Mouse (Mus musculus) layer of hippocampus, postnatal 36 days (tissue): Measurements from ENCODE around the gene Scp2. TPM values are rescaled to one million over a fixed set of nuclear protein-coding genes. Genes with fewer than 3 reads are reported as not detected.
A peak's percentile ranks its signal among the peaks of the same experiment; 100 is the strongest.

Experiments used
- DNase-seq, 2 experiments: peaks; one replicate each; pipeline ENCODE4 v3.0.0; 2022
- total RNA-seq, 2 experiments: library from RNA; stranded (reverse); gene quantifications; 2 replicates each; pipeline ENCODE4 v1.2.3; 2021

Gene Scp2
- total RNA-seq, 2 experiments from 2014 or later, result 95.5 to 103 TPM

GRCm38 (mm10) chr4:108059601-108060379 is 85.0 kb downstream of the Scp2 start:
- DNase-seq, result peak in 1 of 2 experiments; percentile 17

DNA sequence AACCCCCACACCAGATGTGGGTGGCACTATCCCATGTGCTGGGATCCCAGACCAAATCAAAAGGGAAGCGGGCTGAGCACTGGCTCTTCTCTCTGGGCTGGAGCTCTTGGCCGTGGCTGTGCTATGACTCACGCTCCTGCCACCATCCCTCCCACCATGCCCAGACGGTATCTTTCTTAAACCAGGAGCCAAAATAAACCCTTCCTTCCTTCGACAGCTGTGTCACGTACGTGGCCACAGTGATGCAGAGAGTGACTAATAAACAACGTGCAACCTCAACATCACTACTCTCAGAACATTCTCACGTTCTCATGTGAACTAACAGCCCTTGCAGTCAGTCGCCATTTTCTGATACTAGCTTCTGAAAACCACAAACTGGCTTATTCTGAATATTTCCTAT is 86.6 kb downstream of the Scp2 start:
- no peak for DNase-seq

DNA sequence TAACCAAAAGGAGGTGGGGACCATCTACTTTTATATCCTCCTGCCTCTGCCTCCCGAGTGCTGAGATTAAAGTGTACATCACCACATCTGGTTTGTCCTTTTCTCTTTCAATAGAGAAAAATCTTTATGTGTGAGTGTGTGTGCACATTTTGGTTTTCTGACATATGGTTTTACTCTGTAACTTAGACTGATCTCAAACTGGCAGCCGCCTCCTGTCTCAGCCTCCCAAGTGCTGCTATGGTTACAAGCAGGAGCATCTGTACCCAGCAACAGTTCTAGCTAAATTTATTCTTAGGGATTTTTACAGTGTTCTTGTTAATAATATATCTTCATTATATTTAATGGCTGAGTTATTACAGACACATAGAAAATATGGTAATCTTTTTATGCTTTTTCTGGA is 87.6 kb downstream of the Scp2 start:
- DNase-seq, result no peak

DNA sequence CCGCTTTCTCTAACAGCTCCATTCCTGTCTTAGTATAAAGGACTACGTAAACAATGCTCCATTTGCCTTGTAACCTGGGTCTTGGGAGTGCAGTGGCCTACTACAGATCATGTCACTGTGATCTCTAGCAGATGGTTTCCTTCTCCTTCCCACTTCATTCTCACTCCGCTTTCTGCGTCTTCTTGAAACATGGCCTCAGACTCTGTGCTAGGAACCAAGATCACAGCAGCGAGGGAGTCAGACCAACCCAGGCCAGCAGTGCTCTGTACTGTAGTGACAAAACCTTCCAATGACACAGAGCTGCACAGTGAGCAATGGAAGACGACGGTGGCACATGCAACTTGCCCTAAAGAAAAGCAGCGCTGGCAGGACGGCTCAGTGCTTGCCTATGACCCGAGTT is 88.9 kb downstream of the Scp2 start:
- no peak for DNase-seq

DNA sequence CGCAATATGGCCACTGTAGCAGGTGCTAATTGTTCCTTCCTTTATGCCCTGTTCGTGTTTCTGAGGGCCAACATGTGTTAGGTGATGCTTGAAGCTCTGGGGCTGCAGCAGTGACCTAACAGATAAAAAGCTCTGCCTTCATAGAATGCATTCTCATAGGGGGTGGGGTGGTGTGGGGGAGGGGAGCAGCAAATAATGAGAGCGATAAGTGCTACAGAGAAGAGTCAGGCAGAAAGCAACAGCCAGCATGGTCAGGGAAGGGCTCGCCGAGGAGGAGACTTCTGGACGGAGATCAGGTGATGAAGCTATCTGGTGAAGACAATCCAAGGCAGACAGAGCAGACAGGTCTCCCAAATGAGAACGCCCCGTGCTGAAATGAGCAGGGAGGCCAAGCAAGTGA is 92.1 kb downstream of the Scp2 start:
- no peak for DNase-seq

DNA sequence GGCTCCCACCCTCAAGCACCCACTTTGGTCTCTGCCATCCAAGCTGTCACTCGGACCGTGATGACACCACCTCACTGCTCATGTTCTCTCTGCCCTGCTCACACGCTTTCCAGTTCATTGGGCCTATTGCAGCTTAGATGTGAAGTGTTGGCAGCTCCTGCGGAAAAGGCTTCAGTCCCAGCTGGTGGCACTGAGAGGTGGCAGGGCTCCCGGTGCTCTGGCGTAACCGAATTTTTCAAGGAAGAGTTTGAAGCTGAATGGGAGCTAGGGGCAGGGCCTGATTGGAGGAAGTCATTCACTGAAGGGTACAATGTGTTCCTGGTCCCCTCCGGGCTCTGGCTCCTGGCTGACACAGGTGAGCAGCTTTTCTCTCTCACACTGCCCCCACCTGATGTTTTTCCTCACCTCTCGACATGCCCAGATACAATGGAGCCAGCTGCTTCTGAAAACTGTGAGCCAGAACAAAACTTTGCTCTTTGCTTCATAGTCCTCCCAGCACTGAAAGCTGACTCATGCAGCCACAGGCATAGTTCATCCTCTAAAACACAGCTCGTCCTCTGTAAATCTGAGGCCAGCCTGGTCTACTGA is 93.0 kb downstream of the Scp2 start:
- DNase-seq, result no peak

DNA sequence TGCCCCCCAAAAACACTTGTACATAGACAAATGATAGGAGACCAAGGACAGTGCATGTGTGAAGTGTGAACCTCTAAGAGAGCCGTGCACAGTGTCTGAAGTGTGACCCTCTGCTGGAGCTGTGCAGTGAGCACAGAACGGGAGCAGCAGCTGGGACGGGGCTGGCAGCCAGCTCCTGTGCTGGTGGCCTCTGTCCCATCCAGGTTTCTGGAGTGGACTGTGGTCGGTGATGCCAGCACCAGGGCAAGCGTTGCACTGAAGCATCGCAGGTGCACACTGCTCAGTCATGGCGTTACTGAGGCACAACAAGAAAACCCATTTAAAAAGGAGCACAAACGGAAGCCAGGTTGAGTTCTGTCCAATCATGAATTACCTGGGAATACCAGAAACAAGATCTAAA is 98.7 kb downstream of the Scp2 start:
- no peak for DNase-seq

DNA sequence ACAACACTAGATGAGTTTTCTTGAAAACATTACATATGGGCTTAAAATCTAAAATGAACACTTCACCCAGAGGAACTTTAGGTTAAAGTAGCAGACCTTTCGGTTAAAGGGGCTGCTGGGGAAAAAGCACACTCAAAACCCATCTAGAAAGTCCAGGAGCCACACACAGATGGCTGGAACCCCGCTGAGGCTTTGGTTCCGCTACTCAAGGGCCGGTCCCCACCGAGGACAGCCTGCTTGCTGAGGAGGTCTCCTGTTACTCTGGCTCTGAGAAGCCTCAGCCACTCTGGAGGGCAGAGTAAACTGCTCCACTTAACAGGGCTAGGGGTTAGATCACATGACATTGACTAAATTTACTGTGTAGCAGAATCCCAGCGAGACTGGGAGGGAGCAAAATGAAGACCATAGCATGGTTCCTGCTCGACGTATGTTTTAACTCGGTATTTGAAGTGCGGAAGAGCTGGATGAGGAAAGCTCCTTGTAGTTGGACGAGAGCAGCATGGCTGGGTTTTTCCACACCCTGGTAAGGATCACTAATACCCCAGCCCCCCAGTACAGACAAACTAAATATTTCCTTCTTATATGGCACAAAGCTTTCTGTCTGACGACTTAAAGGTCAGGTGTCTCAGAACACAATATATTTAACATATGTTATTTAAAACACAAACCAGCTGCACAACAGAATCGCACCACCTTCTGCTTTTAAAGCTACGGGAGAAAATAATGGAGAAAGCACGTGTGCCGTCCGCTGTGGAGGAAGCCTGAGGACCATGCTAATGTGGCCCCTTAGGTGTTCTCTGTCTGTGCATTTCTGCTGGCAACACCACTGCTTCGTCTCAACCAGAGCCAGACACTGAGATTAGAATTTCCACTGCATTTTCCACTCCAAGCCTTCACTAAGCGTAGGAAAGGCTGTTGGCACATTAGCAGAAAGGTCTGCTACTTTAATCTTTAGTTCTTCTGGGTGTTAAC is 99.4 kb downstream of the Scp2 start:
- no peak for DNase-seq

DNA sequence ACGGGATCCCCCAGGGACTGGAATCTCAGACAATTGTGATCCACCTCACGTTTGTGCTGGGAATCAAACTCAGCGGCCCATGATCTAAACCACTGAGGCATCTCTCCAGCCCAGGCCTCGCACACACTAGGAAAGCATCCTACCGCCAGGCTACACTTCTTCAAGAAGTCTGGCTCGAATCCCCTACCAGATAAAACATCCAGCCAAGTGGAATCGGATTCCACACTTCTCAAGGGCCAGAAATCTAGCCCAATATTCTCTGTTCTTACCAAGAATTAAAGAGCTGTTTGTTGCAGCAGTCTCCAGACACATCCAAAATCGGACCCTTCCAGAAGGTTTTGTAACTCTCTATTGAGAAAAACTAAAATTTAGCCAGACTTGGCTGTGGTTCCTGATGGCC is 107.8 kb downstream of the Scp2 start:
- no peak for DNase-seq

DNA sequence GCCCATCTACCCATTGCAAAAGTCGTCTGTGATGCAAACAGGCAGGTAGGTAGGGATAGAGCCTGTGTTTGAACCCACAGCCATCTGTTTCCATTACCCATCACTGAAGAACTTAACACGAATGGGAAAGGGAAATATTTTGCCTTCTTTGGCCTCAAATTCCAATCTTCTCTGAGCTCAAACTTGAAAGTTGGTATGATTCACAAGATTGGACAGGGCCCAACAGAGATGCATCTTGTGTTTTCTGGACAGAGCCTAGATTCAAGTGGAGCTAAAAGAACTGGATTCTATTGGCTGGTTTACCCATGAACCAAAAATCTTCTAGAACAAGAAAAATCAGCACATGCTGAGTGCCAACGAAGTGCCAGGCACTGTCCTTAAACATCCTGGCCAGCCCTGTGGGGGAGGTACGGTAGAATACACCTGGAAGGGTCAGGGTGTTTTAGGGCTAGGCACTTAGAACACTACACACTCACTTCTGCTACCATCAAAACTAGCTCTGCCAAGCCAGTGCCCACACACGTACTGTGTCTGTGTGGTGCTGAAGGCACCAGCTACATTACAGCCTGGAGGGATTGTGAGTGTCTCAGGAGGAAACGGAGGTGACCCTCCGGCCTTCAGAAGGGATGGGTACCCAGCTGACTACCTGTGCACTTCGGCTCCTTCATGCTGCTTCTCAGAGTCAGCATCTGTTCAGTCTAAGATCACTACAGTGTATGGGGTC is 111.6 kb downstream of the Scp2 start:
- DNase-seq, result no peak

DNA sequence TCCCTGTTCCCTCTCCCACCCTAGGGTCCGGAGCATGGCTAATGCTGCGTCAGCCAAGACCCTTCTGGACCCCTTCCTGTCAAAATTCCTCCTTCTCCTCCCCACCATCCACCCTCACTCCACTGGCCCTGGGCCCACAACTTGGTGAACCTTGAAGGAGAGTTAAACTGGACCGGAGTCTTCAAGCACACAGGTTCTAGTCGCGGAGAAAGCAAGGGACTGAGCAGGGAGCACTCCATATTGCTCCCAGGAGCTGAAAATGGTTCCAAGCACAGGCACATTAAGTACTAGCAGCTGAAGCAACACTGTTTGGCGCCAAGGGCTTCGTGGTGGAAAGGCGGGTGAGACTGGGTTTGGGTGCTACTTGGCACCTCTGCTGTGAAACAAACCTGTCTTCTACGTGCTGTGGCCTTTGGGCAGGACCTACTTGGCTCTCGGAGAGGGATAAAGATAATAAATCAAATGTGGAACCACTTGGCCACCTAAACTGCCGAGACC is 112.4 kb downstream of the Scp2 start:
- DNase-seq, result no peak

DNA sequence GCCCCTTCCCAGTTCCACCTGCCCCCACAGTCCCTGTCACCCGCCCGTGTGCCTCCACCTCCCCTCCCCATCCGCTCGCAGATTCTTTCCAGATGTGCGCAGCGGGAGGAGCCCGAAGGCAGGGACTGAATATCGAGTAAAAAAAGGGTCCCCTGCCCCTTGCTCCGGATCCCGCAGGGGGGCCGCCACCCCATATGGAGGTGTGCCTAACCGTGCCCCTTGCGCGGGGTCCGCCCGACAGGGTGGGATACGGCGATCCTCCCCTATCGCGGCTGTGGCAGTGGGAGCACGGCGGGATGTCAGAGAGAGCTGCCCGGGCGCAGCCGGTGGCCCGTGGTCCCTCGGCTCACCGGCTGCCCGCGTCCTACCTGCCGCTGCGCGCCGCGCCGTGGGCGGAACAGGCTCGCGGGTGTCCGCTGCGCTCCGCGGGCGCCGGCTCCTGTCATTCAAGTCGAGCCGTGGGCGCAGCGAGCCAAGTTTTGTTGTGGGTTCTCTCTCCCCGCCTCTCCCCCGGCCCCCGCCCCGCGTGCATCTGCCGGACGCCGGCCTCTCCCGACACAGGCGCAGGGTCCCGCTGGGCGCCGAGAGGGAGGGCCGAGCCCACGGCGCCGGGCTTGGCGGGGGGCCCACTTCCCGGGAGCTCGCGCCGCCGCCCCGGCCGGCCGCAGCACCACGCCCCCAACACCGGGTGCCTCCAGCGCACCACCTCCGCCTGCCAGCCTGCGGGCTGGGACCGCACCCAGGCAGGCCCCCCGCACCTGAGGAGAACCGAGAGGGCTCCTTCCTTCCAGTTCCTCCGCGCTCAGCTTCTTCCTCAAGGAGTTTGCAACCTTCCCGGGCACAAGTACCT is 113.1 kb downstream of the Scp2 start:
- peak in 1 of 2 experiments; percentile 45 for DNase-seq

DNA sequence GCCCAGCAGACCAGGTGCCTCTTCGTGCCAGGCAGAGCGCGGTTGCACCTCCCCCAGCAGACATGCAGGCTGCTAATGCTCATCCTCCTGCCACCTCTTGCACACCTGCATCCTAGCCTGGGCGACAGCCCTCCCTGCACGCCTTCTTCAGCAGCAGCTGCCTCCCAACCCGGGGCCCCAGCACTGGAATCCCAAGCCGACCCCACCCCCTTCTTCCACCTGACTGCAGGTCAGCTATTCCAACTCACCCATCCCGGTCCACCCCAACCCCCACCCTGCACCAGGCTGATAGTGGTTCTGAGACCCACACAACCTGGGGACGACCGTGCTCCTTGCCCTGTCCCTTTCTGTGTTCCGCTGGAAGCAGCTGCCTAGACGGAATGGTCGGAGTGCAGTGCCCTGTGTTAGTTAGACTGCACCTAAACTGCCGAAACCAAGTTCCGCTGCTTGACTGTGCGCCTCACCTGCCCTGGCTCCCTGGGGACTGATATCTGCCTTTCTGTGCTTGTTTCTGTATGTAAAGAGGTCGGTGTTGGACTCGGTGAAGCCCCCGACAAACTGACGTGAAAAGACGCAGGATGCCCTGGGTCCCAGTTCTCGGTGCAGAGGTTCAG is 113.8 kb downstream of the Scp2 start:
- no peak for DNase-seq

GRCm38 (mm10) chr4:108026193-108026592 is 118.6 kb downstream of the Scp2 start:
- no peak for DNase-seq

GRCm38 (mm10) chr4:108025269-108025668 is 119.5 kb downstream of the Scp2 start:
- no peak for DNase-seq

DNA sequence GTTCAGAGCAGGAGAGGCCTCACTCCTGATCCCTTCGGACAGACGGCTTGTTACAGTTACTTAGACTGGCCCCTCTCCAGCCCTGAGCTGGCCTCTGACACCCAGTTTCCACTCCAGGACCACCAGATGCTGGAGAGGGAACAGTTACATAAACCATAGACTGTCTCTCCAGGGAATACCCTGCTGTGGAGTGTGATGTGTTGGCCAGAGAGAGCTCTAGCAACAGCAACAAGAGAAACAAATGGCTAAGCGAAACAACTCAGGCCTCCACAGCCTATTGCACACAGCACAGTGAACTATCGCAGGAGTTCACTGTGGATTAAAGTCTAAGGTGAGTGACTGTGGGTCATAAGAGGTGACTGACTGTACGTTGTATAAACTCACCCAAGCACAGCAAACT is 120.2 kb downstream of the Scp2 start:
- DNase-seq, result no peak

- no peak for DNase-seq
Observed at GRCm38 (mm10) chr4:108023186-108023585, 121.6 kb downstream of the Scp2 start.

GRCm38 (mm10) chr4:108020178-108020577 is 124.6 kb downstream of the Scp2 start:
- DNase-seq, result no peak

- peak; percentile 42 to 48 for DNase-seq
Observed at GRCm38 (mm10) chr4:108018961-108019921, 125.6 kb downstream of the Scp2 start.
